Mouse (Mus musculus) heart, postnatal 0 days (tissue): Measurements from ENCODE around the gene Tnrc6b. TPM values are rescaled to one million over a fixed set of nuclear protein-coding genes. Genes with fewer than 3 reads are reported as not detected.

Experiments
- ATAC-seq: fragments of 200-750 bp; cut with Nextera tagmentation; 2 replicates; pipeline ENCODE4 v1.8.0; 2017; ENCODE audit warnings: low read depth, moderate number of reproducible peaks, moderate library complexity; ENCODE audit not compliant: insufficient read depth
- DNase-seq: peaks from one replicate; pipeline ENCODE4 v3.0.0-alpha.2; 2016; ENCODE audit warnings: low spot score
- H3K27ac ChIP-seq: fragments of 300-500 bp; sonication (generic); 2 replicates; pipeline ENCODE4 v1.5.1; 2014; ENCODE audit warnings: low read depth, mild to moderate bottlenecking
- H3K27me3 ChIP-seq: fragments of 300-500 bp; sonication (generic); 2 replicates; pipeline ENCODE4 v1.6.1; 2014; ENCODE audit warnings: low read length, mixed read lengths; ENCODE audit not compliant: control insufficient read depth, insufficient read depth
- H3K36me3 ChIP-seq: fragments of 300-500 bp; sonication (generic); replicated peaks from 2 replicates; pipeline ENCODE4 v1.6.1; 2014; ENCODE audit warnings: low read length, mixed read lengths; ENCODE audit not compliant: control insufficient read depth, insufficient read depth
- H3K4me1 ChIP-seq: fragments of 300-500 bp; sonication (generic); 2 replicates; pipeline ENCODE4 v1.6.1; 2014; ENCODE audit warnings: antibody characterized with exemption; ENCODE audit not compliant: control insufficient read depth, insufficient read depth
- H3K4me2 ChIP-seq: fragments of 300-500 bp; sonication (generic); 2 replicates; pipeline ENCODE4 v1.6.1; 2014; ENCODE audit warnings: low read depth, mild to moderate bottlenecking, low read length, moderate library complexity
- H3K4me3 ChIP-seq: fragments of 300-500 bp; sonication (generic); 2 replicates; pipeline ENCODE4 v1.5.1; 2014; ENCODE audit warnings: low read depth, low read length
- H3K9ac ChIP-seq: fragments of 300-500 bp; sonication (generic); replicated peaks from 2 replicates; pipeline ENCODE4 v1.6.1; 2014; ENCODE audit warnings: low read depth, low read length, mixed read lengths
- H3K9me3 ChIP-seq: fragments of 300-500 bp; sonication (generic); replicated peaks from 2 replicates; pipeline ENCODE4 v1.6.1; 2016; ENCODE audit warnings: low read length; ENCODE audit not compliant: control insufficient read depth
- CTCF ChIP-seq: IDR thresholded peaks from 2 replicates; pipeline ENCODE4 v1.5.1; 2016; ENCODE audit warnings: antibody characterized with exemption, control low read depth, low read depth
- EP300 ChIP-seq: IDR thresholded peaks from 2 replicates; pipeline ENCODE4 v1.6.1; 2016; ENCODE audit warnings: antibody characterized with exemption, low read depth
- WGBS: fragments of 180-500 bp; shearing (Covaris S2); extraction: QIAGEN DNeasy Blood & Tissue Kit; methylation state at CpG from one replicate; pipeline ENCODE4 v1.1.7; 2014; 5-methylcytosine and 5-hydroxymethylcytosine counted together
- polyA plus RNA-seq: library from polyadenylated mRNA; unstranded; fragments of >200 nt; fragmentation: Nextera tagmentation; extraction: Ambion mirVana; gene quantifications from 2 replicates; pipeline ENCODE4 v1.2.1, GENCODE M21; 2015
- total RNA-seq: library from RNA; depleted of rRNA; stranded (reverse); fragments of >200 nt; gene quantifications from 2 replicates; pipeline ENCODE4 v1.2.3, GENCODE M21; 2014; ENCODE audit warnings: low replicate concordance

The Tnrc6b gene
- total and polyA plus RNA-seq, 2 experiments from 2014 or later: 16.1 to 33.5 TPM

DNA sequence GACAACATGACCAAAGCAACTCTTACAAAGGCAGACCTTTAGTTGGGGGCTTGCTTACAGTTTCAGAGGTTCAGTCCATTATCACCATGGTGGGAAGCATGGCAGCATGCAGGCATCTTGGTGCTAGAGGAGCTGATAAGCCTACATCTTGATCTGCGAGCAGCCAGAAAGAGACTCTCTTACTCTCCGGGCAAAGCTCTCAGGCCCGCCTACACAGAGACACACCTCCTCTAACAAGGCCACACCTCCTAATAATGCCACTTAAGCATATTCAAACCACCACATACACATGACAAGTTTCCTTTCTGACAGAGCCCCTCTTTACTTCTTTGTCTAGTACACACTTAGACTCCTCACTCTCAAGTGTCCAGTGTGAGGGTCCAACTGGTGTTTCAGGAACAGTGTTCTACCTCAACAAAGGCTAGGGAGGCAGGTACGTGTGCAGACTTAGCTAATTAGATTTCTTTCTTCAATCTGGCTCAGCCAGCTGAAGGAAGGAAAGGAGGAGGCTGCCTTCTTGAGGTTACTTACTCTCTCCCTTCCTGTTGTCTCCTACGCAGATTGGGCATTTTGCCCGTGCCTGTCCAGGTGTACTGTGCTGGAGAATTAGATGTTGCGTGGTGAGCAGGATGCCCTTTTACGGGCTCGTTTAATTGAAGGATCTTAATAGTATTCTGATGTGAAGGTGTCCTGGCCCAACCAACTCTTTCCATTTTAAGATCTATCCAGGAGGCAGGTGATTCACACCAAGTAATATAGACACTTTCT is 128.7 kb downstream of the Tnrc6b start:
- Histone ChIP-seq H3K27ac (no peak overlapping the region), H3K4me2 (no peak overlapping the region), H3K27me3 (no peaks in the 10 kb centered on the region), H3K9ac (no peak overlapping the region), H3K4me3 (no peak overlapping the region), H3K9me3 (no peaks in the 10 kb centered on the region), H3K4me1 (peaks cover 44% of the 10 kb centered on the region), H3K36me3 (no peaks in the 10 kb centered on the region)
- no peak for DNase-seq
- no peak for ATAC-seq
- TF ChIP-seq EP300: no peak
- no peak for TF ChIP-seq CTCF
- 57% methylated on average over 9 of the region's 9 CpGs for WGBS

- no peaks in the 10 kb centered on the region for H3K9me3 ChIP-seq
- TF ChIP-seq CTCF (no peak), EP300 (no peak)
Measured at GRCm38 (mm10) chr15:80844262-80844661, 133.1 kb downstream of the Tnrc6b start.

DNA sequence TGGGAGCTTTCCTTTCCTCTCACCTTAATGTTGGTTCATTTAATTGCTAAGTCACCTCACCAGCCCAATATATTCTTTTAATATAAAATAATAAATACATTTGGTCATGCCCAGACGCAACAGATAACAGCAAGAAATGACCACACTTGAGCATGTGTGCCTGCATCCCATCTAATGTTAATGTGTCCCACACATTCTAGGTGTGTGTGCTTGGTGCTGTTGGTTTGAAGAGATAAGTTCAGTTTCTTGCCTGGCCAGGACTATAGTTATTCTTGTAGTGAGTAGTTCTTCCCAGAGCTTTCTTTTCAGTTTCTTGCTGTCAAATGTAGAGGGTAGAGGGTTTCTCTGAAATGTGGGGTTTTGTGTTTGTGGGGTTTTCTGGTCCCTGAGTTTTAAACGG is 133.8 kb downstream of the Tnrc6b start:
- Histone ChIP-seq H3K36me3 (no peaks in the 10 kb centered on the region), H3K9me3 (no peaks in the 10 kb centered on the region), H3K4me3 (no peak overlapping the region), H3K27ac (no peak overlapping the region), H3K9ac (no peak overlapping the region), H3K4me1 (peaks cover 32% of the 10 kb centered on the region), H3K4me2 (no peak overlapping the region), H3K27me3 (no peaks in the 10 kb centered on the region)
- DNase-seq (no peak), ATAC-seq (no peak)
- WGBS: 84% methylated on average over 2 of the region's 2 CpGs
- no peak for TF ChIP-seq EP300
- no peak for TF ChIP-seq CTCF

More at GRCm38 (mm10) chr15:80844262-80844661, 133.1 kb downstream of the Tnrc6b start:
- no peaks in the 10 kb centered on the region for H3K27me3 ChIP-seq
- H3K4me3 ChIP-seq: no peak overlapping the region
- H3K4me2 ChIP-seq: no peak overlapping the region
- DNase-seq: no peak
- 82% methylated on average over 1 of the region's 1 CpGs for WGBS
- H3K4me1 ChIP-seq: peaks cover 25% of the 10 kb centered on the region
- H3K36me3 ChIP-seq: no peaks in the 10 kb centered on the region
- no peak overlapping the region for H3K9ac ChIP-seq
- H3K27ac ChIP-seq: no peak overlapping the region
- ATAC-seq: no peak

DNA sequence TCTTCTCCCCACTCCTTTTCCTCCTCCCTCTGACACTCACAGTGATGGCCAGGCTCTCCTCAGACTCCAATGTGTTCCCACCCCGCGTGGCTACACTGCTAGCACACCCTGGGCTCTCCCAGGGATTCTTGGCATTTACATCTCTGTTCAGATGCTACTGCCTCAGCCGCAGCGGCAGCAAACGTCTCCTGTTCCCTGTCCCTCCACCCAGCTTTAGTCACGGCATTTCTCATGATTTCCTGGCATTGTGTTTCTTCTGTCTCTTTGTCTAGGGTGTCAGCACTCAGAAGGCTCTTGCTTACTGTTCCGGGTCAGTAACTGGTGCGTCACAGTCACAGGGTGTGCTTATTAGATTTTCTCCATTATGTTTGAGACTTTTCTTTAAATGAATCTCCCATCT is 138.9 kb downstream of the Tnrc6b start:
- no peak overlapping the region for H3K4me3 ChIP-seq
- WGBS: 25% methylated on average over 8 of the region's 8 CpGs
- peak overlapping the region; percentile 53 for H3K27ac ChIP-seq
- ATAC-seq: peak; percentile 41; the same call in 1 of the 2 replicates
- no peaks in the 10 kb centered on the region for H3K9me3 ChIP-seq
- H3K27me3 ChIP-seq: no peaks in the 10 kb centered on the region
- TF ChIP-seq CTCF (no peak), EP300 (no peak)
- no peaks in the 10 kb centered on the region for H3K36me3 ChIP-seq
- no peak overlapping the region for H3K9ac ChIP-seq
- peak; percentile 36 for DNase-seq
- H3K4me1 ChIP-seq: peaks cover 21% of the 10 kb centered on the region
- no peak overlapping the region for H3K4me2 ChIP-seq

DNA sequence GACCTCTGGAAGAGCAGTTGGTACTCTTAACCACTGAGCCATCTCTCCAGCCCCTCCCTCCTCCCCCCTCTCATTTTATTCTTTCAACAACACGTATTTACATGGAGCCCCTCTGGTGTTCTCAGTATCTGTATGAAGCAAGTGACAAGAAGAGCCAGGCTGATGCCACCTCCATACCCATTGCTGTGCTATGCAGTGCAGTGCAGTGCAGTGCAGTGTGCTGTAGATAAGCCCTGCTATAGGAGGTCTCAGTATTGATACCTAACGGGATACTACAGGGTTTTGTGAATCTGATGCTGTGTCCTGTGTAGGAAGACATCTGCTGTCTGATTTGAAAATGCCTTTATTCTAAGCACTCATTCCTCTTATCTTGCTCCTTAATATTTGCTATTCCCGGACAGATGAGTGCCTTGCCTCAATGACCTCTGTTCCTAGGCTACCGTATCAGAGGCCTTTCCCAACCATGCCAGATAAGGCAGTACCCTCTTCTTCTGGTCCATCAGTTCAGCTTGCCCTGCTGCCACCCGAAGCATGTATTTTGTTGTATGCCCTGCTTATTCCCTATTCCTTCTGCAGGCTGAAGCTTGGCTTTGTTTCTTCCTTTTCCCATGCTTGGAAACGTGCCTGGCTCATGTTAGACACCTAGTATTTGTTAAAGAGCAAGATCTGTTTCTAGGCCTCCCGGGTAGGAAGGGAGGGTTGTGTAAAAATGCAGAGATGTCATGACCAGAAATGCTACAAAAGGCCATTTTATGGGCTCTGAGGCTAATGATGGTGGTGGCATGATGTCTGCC is 139.8 kb downstream of the Tnrc6b start:
- DNase-seq (no peak), ATAC-seq (no peak)
- no peaks in the 10 kb centered on the region for H3K27me3 ChIP-seq
- H3K27ac ChIP-seq: no peak overlapping the region
- no peak overlapping the region for H3K4me3 ChIP-seq
- H3K4me1 ChIP-seq: peaks cover 21% of the 10 kb centered on the region
- WGBS: 31% methylated on average over 7 of the region's 7 CpGs
- no peaks in the 10 kb centered on the region for H3K36me3 ChIP-seq
- H3K4me2 ChIP-seq: no peak overlapping the region
- TF ChIP-seq EP300 (no peak), CTCF (no peak)
- H3K9me3 ChIP-seq: no peaks in the 10 kb centered on the region
- no peak overlapping the region for H3K9ac ChIP-seq
